Mouse (Mus musculus): ENCODE measurements at regions not wholly inside any gene's neighbourhood (a gene's known extent, or its start where the extent isn't known, plus 50 kb on each side); places are given as distances from the start of the nearest gene placed in this dataset.

DNA sequence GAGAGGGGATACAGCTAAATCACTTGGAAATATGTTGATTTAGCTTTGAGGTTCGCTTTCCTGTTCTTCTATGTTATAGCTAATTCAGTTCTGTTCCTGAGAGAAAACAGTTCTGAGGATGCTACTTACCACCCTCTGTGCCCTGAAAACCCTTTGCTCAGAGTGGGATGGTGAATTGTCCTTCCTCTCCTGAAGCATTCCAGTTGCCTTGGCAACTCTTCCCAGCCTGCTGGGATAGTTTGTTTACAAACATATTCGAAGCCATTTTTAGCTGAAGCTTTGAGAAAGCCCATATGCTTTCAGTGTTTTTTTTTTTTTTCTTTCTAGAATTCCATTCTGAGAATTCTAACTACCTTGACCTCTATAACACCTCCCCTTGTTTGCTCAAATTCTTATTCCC is 530.1 kb upstream of the Marcks start:
- WGBS: 55% methylated on average over 2 of the region's 2 CpGs
- no peak overlapping the region for H3K4me3 ChIP-seq (ENCODE audit: low read depth, low read length)

GRCm38 (mm10) chr10:37667031-37667745 is 528.5 kb upstream of the Marcks start:
- 64% methylated on average over 7 of the region's 7 CpGs for WGBS
- no peak for ATAC-seq
- no peaks in the 10 kb centered on the region for H3K9me3 ChIP-seq (ENCODE audit: low read length)

More for the DNA sequence above, 530.1 kb upstream of the Marcks start:
- Histone ChIP-seq H3K27ac (ENCODE audit: low read length) (no peak overlapping the region), H3K4me2 (replicated peaks; ENCODE audit: low read depth, low read length) (no peak overlapping the region), H3K9ac (replicated peaks; ENCODE audit: low read depth) (no peak overlapping the region), H3K27me3 (replicated peaks; ENCODE audit: insufficient read depth, low read length) (no peaks in the 10 kb centered on the region), H3K9me3 (ENCODE audit: low read length) (no peaks in the 10 kb centered on the region), H3K4me1 (ENCODE audit: insufficient read depth, low read depth, low read length) (no peaks in the 10 kb centered on the region), H3K36me3 (ENCODE audit: insufficient read depth, low read length) (no peaks in the 10 kb centered on the region)
- no peak for DNase-seq (ENCODE audit: low spot score)
- TF ChIP-seq EP300 (IDR thresholded peaks at IDR 0.05): no peak
- no peak for TF ChIP-seq CTCF (IDR thresholded peaks at IDR 0.05)
- ATAC-seq: no peak

DNA sequence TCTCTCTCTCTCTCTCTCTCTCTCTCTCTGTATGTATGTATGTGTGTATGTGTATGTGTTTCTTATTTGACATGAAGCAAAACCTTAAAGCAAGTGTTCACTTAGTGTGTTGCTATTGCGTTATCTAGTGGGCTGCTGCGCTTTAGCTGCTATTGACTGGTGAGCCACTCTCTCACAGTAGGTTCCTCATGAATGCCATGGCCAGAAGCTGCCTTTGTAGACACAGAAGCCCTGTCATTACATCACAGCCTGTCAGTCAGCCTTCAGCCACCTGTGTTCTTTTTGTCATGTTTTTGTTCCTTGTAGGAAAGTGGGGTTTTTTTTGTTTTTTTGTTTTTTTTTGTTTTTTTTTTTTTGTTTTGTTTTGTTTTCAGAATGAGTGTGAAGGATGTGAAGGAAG is 527.8 kb upstream of the Marcks start:
- H3K9me3 ChIP-seq (ENCODE audit: low read length): no peaks in the 10 kb centered on the region

More at GRCm38 (mm10) chr10:37667031-37667745, 528.5 kb upstream of the Marcks start:
- no peak for DNase-seq (ENCODE audit: low spot score)
- TF ChIP-seq CTCF (IDR thresholded peaks at IDR 0.05) (no peak), EP300 (IDR thresholded peaks at IDR 0.05) (no peak)
- H3K4me2 ChIP-seq (replicated peaks; ENCODE audit: low read depth, low read length): no peak overlapping the region
- H3K27ac ChIP-seq (ENCODE audit: low read length): no peak overlapping the region
- no peak overlapping the region for H3K9ac ChIP-seq (replicated peaks; ENCODE audit: low read depth)
- no peak overlapping the region for H3K4me3 ChIP-seq (ENCODE audit: low read depth, low read length)
- H3K27me3 ChIP-seq (replicated peaks; ENCODE audit: insufficient read depth, low read length): no peaks in the 10 kb centered on the region
- no peaks in the 10 kb centered on the region for H3K36me3 ChIP-seq (ENCODE audit: insufficient read depth, low read length)
- H3K4me1 ChIP-seq (ENCODE audit: insufficient read depth, low read depth, low read length): no peaks in the 10 kb centered on the region

GRCm38 (mm10) chr10:37637001-37637562 is 498.4 kb upstream of the Marcks start:
- Histone ChIP-seq H3K9ac (replicated peaks; ENCODE audit: low read depth) (no peak overlapping the region), H3K27ac (ENCODE audit: low read length) (no peak overlapping the region), H3K36me3 (ENCODE audit: insufficient read depth, low read length) (no peaks in the 10 kb centered on the region), H3K4me1 (ENCODE audit: insufficient read depth, low read depth, low read length) (no peaks in the 10 kb centered on the region), H3K9me3 (ENCODE audit: low read length) (no peaks in the 10 kb centered on the region), H3K27me3 (replicated peaks; ENCODE audit: insufficient read depth, low read length) (no peaks in the 10 kb centered on the region), H3K4me2 (replicated peaks; ENCODE audit: low read depth, low read length) (no peak overlapping the region), H3K4me3 (ENCODE audit: low read depth, low read length) (no peak overlapping the region)
- DNase-seq (ENCODE audit: low spot score): no peak
- no peak for ATAC-seq
- WGBS: 51% methylated on average over 7 of the region's 7 CpGs
- TF ChIP-seq EP300 (IDR thresholded peaks at IDR 0.05) (no peak), CTCF (IDR thresholded peaks at IDR 0.05) (no peak)

More for the DNA sequence above, 527.8 kb upstream of the Marcks start:
- no peaks in the 10 kb centered on the region for H3K36me3 ChIP-seq (ENCODE audit: insufficient read depth, low read length)
- ATAC-seq (no peak), DNase-seq (ENCODE audit: low spot score) (no peak)
- no peak overlapping the region for H3K4me2 ChIP-seq (replicated peaks; ENCODE audit: low read depth, low read length)
- no peak for TF ChIP-seq EP300 (IDR thresholded peaks at IDR 0.05)
- TF ChIP-seq CTCF (IDR thresholded peaks at IDR 0.05): no peak
- WGBS: 89% methylated on average over 2 of the region's 2 CpGs
- no peak overlapping the region for H3K27ac ChIP-seq (ENCODE audit: low read length)
- H3K9ac ChIP-seq (replicated peaks; ENCODE audit: low read depth): no peak overlapping the region
- no peaks in the 10 kb centered on the region for H3K27me3 ChIP-seq (replicated peaks; ENCODE audit: insufficient read depth, low read length)
- no peaks in the 10 kb centered on the region for H3K4me1 ChIP-seq (ENCODE audit: insufficient read depth, low read depth, low read length)
- no peak overlapping the region for H3K4me3 ChIP-seq (ENCODE audit: low read depth, low read length)

GRCm38 (mm10) chr10:37636421-37636820 is 497.7 kb upstream of the Marcks start:
- DNase-seq (ENCODE audit: low spot score): no peak
- Histone ChIP-seq H3K4me3 (ENCODE audit: low read depth, low read length) (no peak overlapping the region), H3K9me3 (ENCODE audit: low read length) (no peaks in the 10 kb centered on the region)

GRCm38 (mm10) chr10:37630403-37630802 is 491.7 kb upstream of the Marcks start:
- no peak overlapping the region for H3K4me2 ChIP-seq (replicated peaks; ENCODE audit: low read depth, low read length)
- no peaks in the 10 kb centered on the region for H3K27me3 ChIP-seq (replicated peaks; ENCODE audit: insufficient read depth, low read length)
- no peaks in the 10 kb centered on the region for H3K36me3 ChIP-seq (ENCODE audit: insufficient read depth, low read length)
- TF ChIP-seq CTCF (IDR thresholded peaks at IDR 0.05): no peak
- no peak for TF ChIP-seq EP300 (IDR thresholded peaks at IDR 0.05)
- H3K27ac ChIP-seq (ENCODE audit: low read length): no peak overlapping the region
- WGBS: 89% methylated on average over 1 of the region's 1 CpGs
- no peaks in the 10 kb centered on the region for H3K9me3 ChIP-seq (ENCODE audit: low read length)
- no peak for ATAC-seq
- H3K9ac ChIP-seq (replicated peaks; ENCODE audit: low read depth): no peak overlapping the region
- no peak overlapping the region for H3K4me3 ChIP-seq (ENCODE audit: low read depth, low read length)
- H3K4me1 ChIP-seq (ENCODE audit: insufficient read depth, low read depth, low read length): no peaks in the 10 kb centered on the region
- DNase-seq (ENCODE audit: low spot score): no peak

More at GRCm38 (mm10) chr10:37636421-37636820, 497.7 kb upstream of the Marcks start:
- no peak for ATAC-seq
- Histone ChIP-seq H3K27ac (ENCODE audit: low read length) (no peak overlapping the region), H3K4me2 (replicated peaks; ENCODE audit: low read depth, low read length) (no peak overlapping the region), H3K4me1 (ENCODE audit: insufficient read depth, low read depth, low read length) (no peaks in the 10 kb centered on the region), H3K9ac (replicated peaks; ENCODE audit: low read depth) (no peak overlapping the region), H3K36me3 (ENCODE audit: insufficient read depth, low read length) (no peaks in the 10 kb centered on the region), H3K27me3 (replicated peaks; ENCODE audit: insufficient read depth, low read length) (no peaks in the 10 kb centered on the region)
- 46% methylated on average over 4 of the region's 4 CpGs for WGBS
- TF ChIP-seq EP300 (IDR thresholded peaks at IDR 0.05) (no peak), CTCF (IDR thresholded peaks at IDR 0.05) (no peak)
